Mouse (Mus musculus) heart, postnatal 0 days (tissue): ENCODE results near the gene Sh2d3c. TPM values are rescaled to one million over a fixed set of nuclear protein-coding genes. Genes with fewer than 3 reads are reported as not detected.

ENCODE experiments used
- ATAC-seq: fragments of 200-750 bp; cut with Nextera tagmentation; 2 replicates; pipeline ENCODE4 v1.8.0; 2017; ENCODE audit warnings: low read depth, moderate number of reproducible peaks, moderate library complexity; ENCODE audit not compliant: insufficient read depth
- DNase-seq: peaks from one replicate; pipeline ENCODE4 v3.0.0-alpha.2; 2016; ENCODE audit warnings: low spot score
- H3K27ac ChIP-seq: fragments of 300-500 bp; sonication (generic); 2 replicates; pipeline ENCODE4 v1.5.1; 2014; ENCODE audit warnings: low read depth, mild to moderate bottlenecking
- H3K27me3 ChIP-seq: fragments of 300-500 bp; sonication (generic); 2 replicates; pipeline ENCODE4 v1.6.1; 2014; ENCODE audit warnings: low read length, mixed read lengths; ENCODE audit not compliant: control insufficient read depth, insufficient read depth
- H3K36me3 ChIP-seq: fragments of 300-500 bp; sonication (generic); replicated peaks from 2 replicates; pipeline ENCODE4 v1.6.1; 2014; ENCODE audit warnings: low read length, mixed read lengths; ENCODE audit not compliant: control insufficient read depth, insufficient read depth
- H3K4me1 ChIP-seq: fragments of 300-500 bp; sonication (generic); 2 replicates; pipeline ENCODE4 v1.6.1; 2014; ENCODE audit warnings: antibody characterized with exemption; ENCODE audit not compliant: control insufficient read depth, insufficient read depth
- H3K4me2 ChIP-seq: fragments of 300-500 bp; sonication (generic); 2 replicates; pipeline ENCODE4 v1.6.1; 2014; ENCODE audit warnings: low read depth, mild to moderate bottlenecking, low read length, moderate library complexity
- H3K4me3 ChIP-seq: fragments of 300-500 bp; sonication (generic); 2 replicates; pipeline ENCODE4 v1.5.1; 2014; ENCODE audit warnings: low read depth, low read length
- H3K9ac ChIP-seq: fragments of 300-500 bp; sonication (generic); replicated peaks from 2 replicates; pipeline ENCODE4 v1.6.1; 2014; ENCODE audit warnings: low read depth, low read length, mixed read lengths
- H3K9me3 ChIP-seq: fragments of 300-500 bp; sonication (generic); replicated peaks from 2 replicates; pipeline ENCODE4 v1.6.1; 2016; ENCODE audit warnings: low read length; ENCODE audit not compliant: control insufficient read depth
- CTCF ChIP-seq: IDR thresholded peaks from 2 replicates; pipeline ENCODE4 v1.5.1; 2016; ENCODE audit warnings: antibody characterized with exemption, control low read depth, low read depth
- EP300 ChIP-seq: IDR thresholded peaks from 2 replicates; pipeline ENCODE4 v1.6.1; 2016; ENCODE audit warnings: antibody characterized with exemption, low read depth
- WGBS: fragments of 180-500 bp; shearing (Covaris S2); extraction: QIAGEN DNeasy Blood & Tissue Kit; methylation state at CpG from one replicate; pipeline ENCODE4 v1.1.7; 2014; 5-methylcytosine and 5-hydroxymethylcytosine counted together
- polyA plus RNA-seq: library from polyadenylated mRNA; unstranded; fragments of >200 nt; fragmentation: Nextera tagmentation; extraction: Ambion mirVana; gene quantifications from 2 replicates; pipeline ENCODE4 v1.2.1, GENCODE M21; 2015
- total RNA-seq: library from RNA; depleted of rRNA; stranded (reverse); fragments of >200 nt; gene quantifications from 2 replicates; pipeline ENCODE4 v1.2.3, GENCODE M21; 2014; ENCODE audit warnings: low replicate concordance

Gene Sh2d3c
- total and polyA plus RNA-seq, 2 experiments from 2014 or later = 17.0 to 24.2 TPM

DNA sequence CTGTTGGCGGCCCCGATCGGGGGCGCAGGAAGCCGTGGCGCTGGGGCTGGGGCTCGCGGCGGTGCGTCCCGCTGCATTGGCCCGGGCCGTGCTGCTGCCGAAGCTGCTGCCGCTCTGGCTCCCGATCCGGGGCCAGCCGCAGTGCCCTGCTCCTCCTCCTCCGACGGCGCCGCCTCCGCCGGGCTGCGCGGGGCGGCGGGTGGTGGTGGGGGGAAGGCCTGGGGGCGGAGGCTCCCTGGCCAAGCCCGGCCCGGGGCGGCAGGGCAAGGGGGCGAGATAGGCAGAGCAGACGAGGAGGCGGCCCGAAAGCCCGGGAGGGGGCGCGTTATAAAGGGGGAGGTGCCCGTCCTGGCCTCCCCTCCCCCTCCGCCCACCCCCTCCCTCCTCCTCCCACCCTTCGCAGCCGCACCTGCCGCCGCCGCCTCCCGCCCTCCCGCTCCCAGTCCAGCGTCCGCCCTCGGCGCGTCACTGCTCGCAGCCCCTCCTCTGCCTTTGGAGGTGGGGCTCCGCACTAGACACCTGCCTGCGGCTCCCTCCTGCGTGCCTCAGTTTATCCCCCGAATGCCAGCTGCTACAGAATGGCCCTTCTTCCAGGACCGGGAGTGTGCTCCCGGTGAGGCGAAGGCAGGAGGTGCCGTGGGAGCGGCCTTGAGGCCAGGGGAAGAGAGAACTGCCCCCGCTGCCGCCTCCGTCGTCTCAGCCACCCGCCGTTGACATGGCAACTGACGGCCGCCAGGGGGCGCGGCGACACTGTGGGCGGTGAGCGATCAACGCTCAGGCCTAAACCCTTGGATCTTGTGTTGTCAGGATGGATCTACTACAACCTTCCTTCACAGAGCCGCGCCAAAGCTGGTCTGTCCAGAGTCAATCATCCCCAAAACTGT is 7.7 kb upstream of the Sh2d3c start, which contains the start of gene Cdk9:
Cdk9 (minus strand) TSS at position 143 of the 884 bp plus-strand sequence.
- H3K36me3 ChIP-seq = peaks cover 28% of the 10 kb centered on the region
- H3K27me3 ChIP-seq = no peaks in the 10 kb centered on the region
- H3K4me3 ChIP-seq = peak within 1 kb of the TSS; percentile 70
- ATAC-seq = peak; percentile 80
- peak within 1 kb of the TSS; percentile 65 for H3K9ac ChIP-seq
- H3K4me2 ChIP-seq = peak within 1 kb of the TSS; percentile 79
- DNase-seq = peak; percentile 89
- H3K4me1 ChIP-seq = peaks cover 15% of the 10 kb centered on the region
- TF ChIP-seq EP300 = no peak
- peak; percentile 97 for TF ChIP-seq CTCF
- under 1% methylated on average over 51 of the region's 79 CpGs for WGBS
- H3K9me3 ChIP-seq = no peaks in the 10 kb centered on the region
- peak within 1 kb of the TSS; percentile 90 for H3K27ac ChIP-seq

DNA sequence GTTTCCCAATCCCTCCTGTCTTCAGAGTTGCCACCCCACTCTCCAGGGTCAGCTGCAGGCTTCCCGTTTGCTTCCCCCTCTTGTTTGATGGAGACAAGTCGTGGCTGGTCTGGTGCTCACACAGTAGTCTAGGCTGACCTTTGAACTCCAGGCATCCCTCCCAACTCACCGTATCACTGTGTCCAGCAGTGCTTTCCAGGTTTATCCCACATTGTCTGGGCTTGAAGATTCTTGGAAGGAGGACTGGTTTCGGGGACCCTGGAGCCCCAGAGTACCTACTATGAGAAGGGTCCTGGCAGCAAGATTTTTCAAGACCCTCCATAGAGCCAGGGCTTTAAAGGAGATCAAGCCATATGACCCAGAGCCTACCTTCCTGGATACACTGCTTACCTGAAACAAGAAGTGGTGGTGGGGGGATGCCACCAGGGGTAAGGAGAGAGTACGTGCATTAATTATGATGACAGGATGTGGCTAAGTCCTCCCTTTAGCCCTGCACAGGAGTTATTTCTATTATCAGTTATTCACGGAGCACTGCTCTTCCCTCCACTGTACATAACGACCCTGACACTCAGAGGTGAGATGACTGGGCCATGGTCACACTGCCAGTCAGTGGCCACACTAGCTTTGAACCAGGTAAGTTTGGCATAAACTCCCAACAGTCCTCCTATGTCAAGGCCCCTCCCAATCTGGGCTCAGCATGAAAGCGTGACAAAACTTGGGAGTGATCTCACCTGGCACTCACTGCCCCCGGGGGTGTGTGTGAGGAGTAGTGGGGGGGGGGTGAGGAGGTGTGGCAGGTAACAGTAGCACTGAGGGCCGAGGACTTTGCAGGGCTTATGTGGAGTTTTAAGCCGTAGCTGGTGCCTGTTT is 6.5 kb upstream of the Sh2d3c start:
- no peak for DNase-seq
- H3K36me3 ChIP-seq = peaks cover 16% of the 10 kb centered on the region
- no peaks in the 10 kb centered on the region for H3K27me3 ChIP-seq
- whole genome bisulfite sequencing = 42% methylated on average over 11 of the region's 11 CpGs
- ATAC-seq = no peak
- peaks cover 15% of the 10 kb centered on the region for H3K4me1 ChIP-seq
- peak overlapping the region; percentile 90 for H3K27ac ChIP-seq
- H3K9ac ChIP-seq = no peak overlapping the region
- H3K4me3 ChIP-seq = no peak overlapping the region
- no peak for TF ChIP-seq CTCF
- no peak for TF ChIP-seq EP300
- H3K9me3 ChIP-seq = no peaks in the 10 kb centered on the region
- no peak overlapping the region for H3K4me2 ChIP-seq

DNA sequence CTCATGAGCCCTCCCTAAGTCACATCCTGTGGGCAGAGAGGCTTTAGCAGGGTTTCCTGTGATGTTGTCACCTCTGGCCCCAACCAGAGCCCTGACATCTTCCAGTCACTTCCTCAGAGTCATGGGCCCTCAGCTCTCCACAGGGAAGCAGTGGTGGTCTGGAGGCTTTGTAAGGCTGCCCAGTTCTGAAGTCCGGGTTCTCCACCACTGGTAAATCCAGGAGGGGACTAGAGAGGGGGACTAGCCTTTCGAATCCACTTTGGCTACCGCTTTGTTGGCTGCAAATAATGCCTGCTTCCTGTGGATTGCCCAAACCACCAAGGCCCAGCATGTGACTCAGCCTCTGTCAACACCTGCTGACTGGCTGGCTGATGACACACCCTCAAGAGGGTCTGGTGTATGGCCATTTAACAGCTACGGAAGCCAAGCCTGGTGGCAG is 5.8 kb upstream of the Sh2d3c start:
- WGBS = 30% methylated on average over 4 of the region's 4 CpGs
- TF ChIP-seq CTCF (no peak), EP300 (no peak)
- Histone ChIP-seq H3K4me3 (no peak overlapping the region), H3K27ac (peak overlapping the region; percentile 90), H3K4me1 (peaks cover 15% of the 10 kb centered on the region), H3K4me2 (no peak overlapping the region), H3K9me3 (no peaks in the 10 kb centered on the region), H3K36me3 (peaks cover 10% of the 10 kb centered on the region), H3K27me3 (no peaks in the 10 kb centered on the region), H3K9ac (no peak overlapping the region)
- DNase-seq = peak; percentile 32
- no peak for ATAC-seq

DNA sequence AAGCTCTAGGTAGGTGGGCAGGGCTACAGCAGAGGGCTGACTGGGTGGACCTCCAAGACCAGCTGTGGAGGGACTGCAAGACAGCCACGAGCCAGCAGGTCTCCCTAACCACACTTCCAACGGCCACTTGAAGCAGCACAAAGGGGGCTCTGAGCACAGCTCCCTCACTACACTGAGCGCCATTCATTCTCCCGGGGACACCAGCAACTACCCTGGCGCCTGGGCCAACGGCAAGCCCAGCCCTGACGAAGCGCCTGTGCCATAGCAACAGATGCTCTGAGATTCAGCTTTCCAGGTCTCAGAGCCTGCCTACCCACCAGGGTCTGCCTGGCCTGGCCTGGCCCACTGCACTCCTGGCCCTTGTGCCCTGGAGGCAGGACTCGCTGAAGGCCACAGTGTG is 2.1 kb upstream of the Sh2d3c start:
- WGBS = 43% methylated on average over 9 of the region's 9 CpGs
- ATAC-seq (no peak), DNase-seq (no peak)
- TF ChIP-seq EP300 (no peak), CTCF (no peak)
- Histone ChIP-seq H3K27me3 (no peaks in the 10 kb centered on the region), H3K36me3 (no peaks in the 10 kb centered on the region), H3K9ac (no peak overlapping the region), H3K4me2 (no peak overlapping the region), H3K4me3 (no peak overlapping the region), H3K9me3 (no peaks in the 10 kb centered on the region), H3K27ac (no peak overlapping the region), H3K4me1 (0 out of 2 replicates have a peak, but pooled peaks cover 7% of the 10 kb centered on the region)

DNA sequence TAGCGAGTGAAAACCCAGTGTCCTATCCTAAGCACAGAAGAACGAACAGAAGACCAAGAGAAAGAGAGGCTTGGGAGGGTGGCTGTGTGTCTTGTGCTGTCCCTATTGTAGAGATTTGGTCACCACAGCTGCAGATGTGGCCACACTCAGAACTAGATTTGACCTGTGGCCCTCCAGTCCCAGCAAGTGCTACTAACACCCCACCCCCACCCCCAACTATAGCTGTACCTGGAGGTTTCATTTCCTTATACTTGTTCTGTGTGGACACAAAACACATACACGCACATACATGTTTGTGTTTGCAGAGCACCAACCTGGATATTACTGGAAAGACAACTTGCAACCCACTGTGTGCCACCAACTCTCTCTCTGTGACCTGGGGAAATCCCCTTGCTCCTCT is 802 bp upstream of the Sh2d3c start:
- H3K9me3 ChIP-seq = no peaks in the 10 kb centered on the region
- H3K4me3 ChIP-seq = no peak overlapping the region
- DNase-seq (no peak), ATAC-seq (no peak)
- TF ChIP-seq CTCF (no peak), EP300 (no peak)
- H3K9ac ChIP-seq = no peak overlapping the region
- WGBS = 93% methylated on average over 3 of the region's 3 CpGs
- H3K27me3 ChIP-seq = no peaks in the 10 kb centered on the region
- 0 out of 2 replicates have a peak, but pooled peaks cover 5% of the 10 kb centered on the region for H3K4me1 ChIP-seq
- no peak overlapping the region for H3K27ac ChIP-seq
- no peak overlapping the region for H3K4me2 ChIP-seq
- no peaks in the 10 kb centered on the region for H3K36me3 ChIP-seq
